Mouse (Mus musculus) layer of hippocampus, postnatal 10 days (tissue): ENCODE results near the gene 5830473C10Rik. TPM values are rescaled to one million over a fixed set of nuclear protein-coding genes. Genes with fewer than 3 reads are reported as not detected.

Source experiments
- DNase-seq, 2 experiments: peaks; one replicate each; pipeline ENCODE4 v3.0.0; 2021; ENCODE audit warnings: low spot score in 2 of 2
- total RNA-seq, 2 experiments: library from RNA; stranded (reverse); gene quantifications; 2 replicates each; pipeline ENCODE4 v1.2.3; 2021

5830473C10Rik gene
- total RNA-seq, 2 experiments from 2014 or later: 0.21 TPM; not detected in 1

- no peak for DNase-seq
Measured at GRCm38 (mm10) chr5:90646398-90646797, 85.5 kb downstream of the 5830473C10Rik start.

Other genes starting within 250 kb of the 5830473C10Rik start
- 100 to 1,000 TPM; 106 to 109 TPM for gene Ankrd17, start 194.5 kb upstream of the 5830473C10Rik start, total RNA-seq
- gene Gm9958, start 193.9 kb upstream of the 5830473C10Rik start, total RNA-seq: 1 to 10 TPM; 1.5 to 2.4 TPM
- gene Alb, start 100.2 kb upstream of the 5830473C10Rik start, total RNA-seq: not detected
- gene Afp, start 70.4 kb upstream of the 5830473C10Rik start, total RNA-seq: not detected
- gene Afm, start 42.2 kb upstream of the 5830473C10Rik start, total RNA-seq: not detected
- gene Rassf6, start 79.5 kb downstream of the 5830473C10Rik start, total RNA-seq: 1 to 10 TPM; 1.0 to 1.8 TPM
- under 1 TPM; 0.23 to 0.27 TPM for gene Cxcl5, start 198.3 kb downstream of the 5830473C10Rik start, total RNA-seq
- not detected for gene Ppbp, start 207.4 kb downstream of the 5830473C10Rik start, total RNA-seq
- gene Pf4, start 211.3 kb downstream of the 5830473C10Rik start, total RNA-seq: 1 to 10 TPM; 5.6 to 7.1 TPM
- not detected for gene Cxcl3, start 225.0 kb downstream of the 5830473C10Rik start, total RNA-seq
- gene Cxcl15, start 233.4 kb downstream of the 5830473C10Rik start, total RNA-seq: not detected